Mouse (Mus musculus): ENCODE data around the gene Taldo1. TPM values are rescaled to one million over a fixed set of nuclear protein-coding genes. Genes with fewer than 3 reads are reported as not detected.
A peak's percentile ranks its signal among the peaks of the same experiment; 100 is the strongest.

Taldo1 gene
- polyA plus RNA-seq, 1 experiment from 2014 or later, result 312 TPM

GRCm38 (mm10) chr7:141432741-141433516, 40.9 kb downstream of the Taldo1 start:
- H3K27ac ChIP-seq (replicated peaks; ENCODE audit: low read depth, low read length), result no peak overlapping the region
- no peak for ATAC-seq (ENCODE audit: low FRiP score, low TSS enrichment)
- H3K4me2 ChIP-seq (ENCODE audit: low read length), result peak overlapping the region; percentile 91
- peaks cover 31% of the 10 kb centered on the region for H3K36me3 ChIP-seq (ENCODE audit: control insufficient read depth, insufficient read depth, low read length)
- no peaks in the 10 kb centered on the region for H3K9me3 ChIP-seq (ENCODE audit: control insufficient read depth, low read length)
- peak overlapping the region; percentile 53 for H3K9ac ChIP-seq (replicated peaks; ENCODE audit: low read length)
- H3K4me1 ChIP-seq (ENCODE audit: control insufficient read depth, insufficient read depth, low read length), result peaks cover 38% of the 10 kb centered on the region
- WGBS, result 87% methylated on average over 6 of the region's 6 CpGs
- DNase-seq, result no peak
- no peaks in the 10 kb centered on the region for H3K27me3 ChIP-seq (ENCODE audit: control insufficient read depth, insufficient read depth, low read length)
- no peak overlapping the region for H3K4me3 ChIP-seq (replicated peaks; ENCODE audit: low read depth, low read length)

GRCm38 (mm10) chr7:141433517-141434400, 41.8 kb downstream of the Taldo1 start:
- Histone ChIP-seq H3K4me1 (ENCODE audit: control insufficient read depth, insufficient read depth, low read length) (peaks cover 31% of the 10 kb centered on the region), H3K27me3 (ENCODE audit: control insufficient read depth, insufficient read depth, low read length) (no peaks in the 10 kb centered on the region), H3K27ac (replicated peaks; ENCODE audit: low read depth, low read length) (peak overlapping the region; percentile 75), H3K9ac (replicated peaks; ENCODE audit: low read length) (peak overlapping the region; percentile 53), H3K9me3 (ENCODE audit: control insufficient read depth, low read length) (no peaks in the 10 kb centered on the region), H3K4me2 (ENCODE audit: low read length) (peak overlapping the region; percentile 91), H3K4me3 (replicated peaks; ENCODE audit: low read depth, low read length) (peak overlapping the region; percentile 41), H3K36me3 (ENCODE audit: control insufficient read depth, insufficient read depth, low read length) (peaks cover 31% of the 10 kb centered on the region)
- DNase-seq, result peak; percentile 9
- no peak for ATAC-seq (ENCODE audit: low FRiP score, low TSS enrichment)
- 67% methylated on average over 15 of the region's 15 CpGs for WGBS

- WGBS, result 6% methylated on average over 8 of the region's 8 CpGs
- peaks cover 26% of the 10 kb centered on the region for H3K4me1 ChIP-seq (ENCODE audit: control insufficient read depth, insufficient read depth, low read length)
- H3K9me3 ChIP-seq (ENCODE audit: control insufficient read depth, low read length), result no peaks in the 10 kb centered on the region
Measured at GRCm38 (mm10) chr7:141434464-141434863, 42.5 kb downstream of the Taldo1 start.

GRCm38 (mm10) chr7:141435129-141435855, 43.3 kb downstream of the Taldo1 start:
- WGBS, result 4% methylated on average over 17 of the region's 17 CpGs
- H3K9ac ChIP-seq (replicated peaks; ENCODE audit: low read length), result peak overlapping the region; percentile 53
- H3K4me2 ChIP-seq (ENCODE audit: low read length), result peak overlapping the region; percentile 91
- H3K36me3 ChIP-seq (ENCODE audit: control insufficient read depth, insufficient read depth, low read length), result peaks cover 28% of the 10 kb centered on the region
- H3K4me1 ChIP-seq (ENCODE audit: control insufficient read depth, insufficient read depth, low read length), result peaks cover 26% of the 10 kb centered on the region
- DNase-seq (peak; percentile 71), ATAC-seq (ENCODE audit: low FRiP score, low TSS enrichment) (no peak)
- H3K9me3 ChIP-seq (ENCODE audit: control insufficient read depth, low read length), result no peaks in the 10 kb centered on the region
- peak overlapping the region; percentile 75 for H3K27ac ChIP-seq (replicated peaks; ENCODE audit: low read depth, low read length)
- H3K4me3 ChIP-seq (replicated peaks; ENCODE audit: low read depth, low read length), result peak overlapping the region; percentile 41
- H3K27me3 ChIP-seq (ENCODE audit: control insufficient read depth, insufficient read depth, low read length), result no peaks in the 10 kb centered on the region

More at GRCm38 (mm10) chr7:141434464-141434863, 42.5 kb downstream of the Taldo1 start:
- no peaks in the 10 kb centered on the region for H3K27me3 ChIP-seq (ENCODE audit: control insufficient read depth, insufficient read depth, low read length)
- H3K4me2 ChIP-seq (ENCODE audit: low read length), result peak overlapping the region; percentile 91
- peak overlapping the region; percentile 75 for H3K27ac ChIP-seq (replicated peaks; ENCODE audit: low read depth, low read length)
- ATAC-seq (ENCODE audit: low FRiP score, low TSS enrichment) (no peak), DNase-seq (peak; percentile 86)
- H3K36me3 ChIP-seq (ENCODE audit: control insufficient read depth, insufficient read depth, low read length), result peaks cover 31% of the 10 kb centered on the region
- peak overlapping the region; percentile 41 for H3K4me3 ChIP-seq (replicated peaks; ENCODE audit: low read depth, low read length)
- peak overlapping the region; percentile 53 for H3K9ac ChIP-seq (replicated peaks; ENCODE audit: low read length)

GRCm38 (mm10) chr7:141435856-141436522, 44.0 kb downstream of the Taldo1 start:
- H3K4me3 ChIP-seq (replicated peaks; ENCODE audit: low read depth, low read length), result peak overlapping the region; percentile 41
- DNase-seq (no peak), ATAC-seq (ENCODE audit: low FRiP score, low TSS enrichment) (no peak)
- peak overlapping the region; percentile 91 for H3K4me2 ChIP-seq (ENCODE audit: low read length)
- peaks cover 21% of the 10 kb centered on the region for H3K36me3 ChIP-seq (ENCODE audit: control insufficient read depth, insufficient read depth, low read length)
- H3K27ac ChIP-seq (replicated peaks; ENCODE audit: low read depth, low read length), result no peak overlapping the region
- H3K9ac ChIP-seq (replicated peaks; ENCODE audit: low read length), result no peak overlapping the region; the same call in 1 of the 2 replicates
- no peaks in the 10 kb centered on the region for H3K27me3 ChIP-seq (ENCODE audit: control insufficient read depth, insufficient read depth, low read length)
- peaks cover 26% of the 10 kb centered on the region for H3K4me1 ChIP-seq (ENCODE audit: control insufficient read depth, insufficient read depth, low read length)
- H3K9me3 ChIP-seq (ENCODE audit: control insufficient read depth, low read length), result no peaks in the 10 kb centered on the region
- 69% methylated on average over 9 of the region's 9 CpGs for WGBS

- Histone ChIP-seq H3K4me2 (ENCODE audit: low read length) (peak overlapping the region; percentile 91), H3K4me1 (ENCODE audit: control insufficient read depth, insufficient read depth, low read length) (peaks cover 26% of the 10 kb centered on the region), H3K27ac (replicated peaks; ENCODE audit: low read depth, low read length) (no peak overlapping the region), H3K9me3 (ENCODE audit: control insufficient read depth, low read length) (no peaks in the 10 kb centered on the region), H3K36me3 (ENCODE audit: control insufficient read depth, insufficient read depth, low read length) (peaks cover 16% of the 10 kb centered on the region), H3K9ac (replicated peaks; ENCODE audit: low read length) (peak overlapping the region; percentile 78), H3K27me3 (ENCODE audit: control insufficient read depth, insufficient read depth, low read length) (no peaks in the 10 kb centered on the region), H3K4me3 (replicated peaks; ENCODE audit: low read depth, low read length) (peak overlapping the region; percentile 66)
- ATAC-seq (ENCODE audit: low FRiP score, low TSS enrichment) (no peak), DNase-seq (no peak)
- WGBS, result 33% methylated on average over 2 of the region's 2 CpGs
Measured at GRCm38 (mm10) chr7:141436523-141436892, 44.5 kb downstream of the Taldo1 start.

GRCm38 (mm10) chr7:141437178-141438120, 45.5 kb downstream of the Taldo1 start, which contains the start of gene Slc25a22:
Gene Slc25a22 (minus strand): TSS chr7:141437892.
- ATAC-seq (ENCODE audit: low FRiP score, low TSS enrichment), result peak; percentile 76
- Histone ChIP-seq H3K27ac (replicated peaks; ENCODE audit: low read depth, low read length) (peak within 1 kb of the TSS; percentile 80), H3K4me1 (ENCODE audit: control insufficient read depth, insufficient read depth, low read length) (peaks cover 26% of the 10 kb centered on the region), H3K9me3 (ENCODE audit: control insufficient read depth, low read length) (no peaks in the 10 kb centered on the region), H3K9ac (replicated peaks; ENCODE audit: low read length) (peak within 1 kb of the TSS; percentile 78), H3K27me3 (ENCODE audit: control insufficient read depth, insufficient read depth, low read length) (no peaks in the 10 kb centered on the region), H3K4me2 (ENCODE audit: low read length) (peak within 1 kb of the TSS; percentile 91), H3K36me3 (ENCODE audit: control insufficient read depth, insufficient read depth, low read length) (peaks cover 7% of the 10 kb centered on the region), H3K4me3 (replicated peaks; ENCODE audit: low read depth, low read length) (peak within 1 kb of the TSS; percentile 66)
- DNase-seq, result peak; percentile 94
- 6% methylated on average over 53 of the region's 53 CpGs for WGBS

Data from midbrain, embryonic 14.5 days (tissue).